Mouse (Mus musculus): ENCODE results near the gene Ccser2. TPM values are rescaled to one million over a fixed set of nuclear protein-coding genes. Genes with fewer than 3 reads are reported as not detected.

Gene Ccser2
- polyA plus RNA-seq, 1 experiment from 2014 or later: 30.1 TPM

DNA sequence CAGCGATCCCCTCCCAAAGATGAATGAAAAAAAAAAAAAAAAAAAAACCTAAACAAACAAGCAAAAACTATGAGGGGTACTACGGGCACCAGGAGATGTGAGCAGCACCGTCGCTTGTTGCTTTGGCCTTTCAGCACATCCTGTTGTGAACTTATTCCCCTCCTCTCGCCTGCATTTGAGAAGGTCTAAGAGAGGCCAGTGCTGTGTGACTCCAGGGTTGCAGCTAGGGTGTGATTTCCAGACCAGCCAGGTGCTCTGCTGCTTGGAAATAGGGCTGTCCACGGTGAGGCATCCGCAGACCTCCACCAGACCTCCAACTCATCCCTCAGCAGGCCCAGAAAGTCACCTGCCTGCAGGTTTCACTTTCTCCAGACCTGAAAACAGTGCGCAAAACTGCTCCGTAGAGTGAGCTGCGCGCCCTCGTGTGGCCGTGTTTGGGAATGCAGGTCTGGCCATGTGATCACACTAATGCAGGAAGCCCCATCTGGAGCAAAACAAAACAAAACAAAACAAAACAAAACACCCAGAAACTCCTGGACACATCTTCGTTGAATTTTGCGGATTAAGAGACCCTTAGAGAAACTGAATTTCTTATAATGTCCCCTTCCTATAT is 104.6 kb downstream of the Ccser2 start:
- WGBS: 23% methylated on average over 15 of the region's 15 CpGs
- H3K9ac ChIP-seq (ENCODE audit: low read depth, low read length): peak overlapping the region; percentile 50; the same call in 1 of the 2 replicates
- H3K4me1 ChIP-seq (ENCODE audit: control insufficient read depth, insufficient read depth, low read length): no peaks in the 10 kb centered on the region
- H3K4me3 ChIP-seq (ENCODE audit: low read length): peak overlapping the region; percentile 33
- H3K36me3 ChIP-seq (ENCODE audit: control insufficient read depth, insufficient read depth, low read length): no peaks in the 10 kb centered on the region
- no peaks in the 10 kb centered on the region for H3K27me3 ChIP-seq (replicated peaks; ENCODE audit: control insufficient read depth, insufficient read depth, low read length)
- ATAC-seq: peak; percentile 64
- H3K4me2 ChIP-seq (ENCODE audit: low read depth, low read length): peak overlapping the region; percentile 49; the same call in 1 of the 2 replicates
- no peaks in the 10 kb centered on the region for H3K9me3 ChIP-seq (ENCODE audit: control insufficient read depth, low read length)
- H3K27ac ChIP-seq (ENCODE audit: low read length): no peak overlapping the region

DNA sequence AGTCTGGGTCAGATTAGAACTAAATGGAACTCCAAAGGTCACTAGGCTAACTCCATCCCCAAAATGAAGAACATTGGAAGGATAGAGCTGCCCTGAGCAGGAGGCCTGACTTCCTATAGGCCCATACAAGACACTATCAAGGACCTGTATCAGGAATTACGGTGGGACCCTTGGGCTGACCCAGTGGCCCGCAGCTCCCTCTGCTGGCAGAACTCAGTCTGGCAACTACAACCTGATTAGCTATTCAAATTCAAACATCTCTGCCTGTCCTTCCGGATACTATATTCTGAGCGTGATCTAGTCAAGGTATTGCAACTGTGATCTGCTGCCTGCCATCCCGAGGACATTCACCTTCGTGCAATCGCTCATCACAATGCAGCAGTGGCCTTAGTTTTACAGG is 106.2 kb downstream of the Ccser2 start:
- WGBS: 29% methylated on average over 7 of the region's 7 CpGs
- H3K27ac ChIP-seq (ENCODE audit: low read length): no peak overlapping the region
- no peak for ATAC-seq
- H3K9ac ChIP-seq (ENCODE audit: low read depth, low read length): no peak overlapping the region
- H3K4me1 ChIP-seq (ENCODE audit: control insufficient read depth, insufficient read depth, low read length): no peaks in the 10 kb centered on the region
- no peaks in the 10 kb centered on the region for H3K9me3 ChIP-seq (ENCODE audit: control insufficient read depth, low read length)
- no peak overlapping the region for H3K4me2 ChIP-seq (ENCODE audit: low read depth, low read length)
- H3K27me3 ChIP-seq (replicated peaks; ENCODE audit: control insufficient read depth, insufficient read depth, low read length): no peaks in the 10 kb centered on the region
- H3K4me3 ChIP-seq (ENCODE audit: low read length): no peak overlapping the region
- H3K36me3 ChIP-seq (ENCODE audit: control insufficient read depth, insufficient read depth, low read length): no peaks in the 10 kb centered on the region

DNA sequence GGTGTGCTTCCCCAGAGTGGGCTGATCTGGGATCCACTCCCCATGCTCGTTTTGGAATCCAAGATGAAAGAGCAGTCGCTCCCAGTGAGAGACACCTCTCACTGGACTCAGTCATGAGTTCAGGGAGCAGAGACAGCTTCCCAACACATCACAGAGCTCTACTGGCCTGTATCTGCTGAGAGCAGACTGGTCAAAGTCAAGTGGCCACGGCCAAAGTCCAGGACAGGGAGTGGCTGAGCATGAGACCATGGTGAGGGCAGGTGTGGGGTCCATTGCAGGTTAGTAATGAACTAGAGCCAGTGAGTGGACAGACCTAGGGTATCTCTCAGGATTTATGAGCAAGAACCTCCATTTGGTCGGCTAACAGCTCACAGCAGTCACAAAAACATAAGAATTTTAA is 109.6 kb downstream of the Ccser2 start:
- WGBS: 74% methylated on average over 4 of the region's 4 CpGs
- no peaks in the 10 kb centered on the region for H3K36me3 ChIP-seq (ENCODE audit: control insufficient read depth, insufficient read depth, low read length)
- H3K4me1 ChIP-seq (ENCODE audit: control insufficient read depth, insufficient read depth, low read length): no peaks in the 10 kb centered on the region

DNA sequence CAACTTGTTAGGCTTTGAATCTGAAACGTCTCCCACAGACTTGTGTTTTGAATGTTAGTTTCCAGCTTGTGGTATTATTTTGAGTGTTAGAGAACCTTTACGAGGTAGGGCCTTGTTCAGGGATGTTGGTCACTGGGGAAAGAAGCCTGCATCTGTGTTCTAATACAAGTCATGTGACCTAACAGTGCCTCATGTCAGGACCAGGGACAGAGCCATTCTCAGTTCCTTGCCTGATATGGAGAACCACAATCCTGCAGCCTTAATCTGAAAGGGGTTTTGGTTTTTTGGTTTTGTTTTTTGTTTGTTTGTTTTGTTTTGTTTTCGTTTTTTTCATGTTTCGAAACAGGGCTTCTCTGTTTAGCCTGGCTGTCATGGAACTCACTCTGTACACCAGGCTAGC is 115.6 kb downstream of the Ccser2 start:
- Histone ChIP-seq H3K9me3 (ENCODE audit: control insufficient read depth, low read length) (no peaks in the 10 kb centered on the region), H3K27ac (ENCODE audit: low read length) (no peak overlapping the region), H3K9ac (ENCODE audit: low read depth, low read length) (no peak overlapping the region), H3K36me3 (ENCODE audit: control insufficient read depth, insufficient read depth, low read length) (no peaks in the 10 kb centered on the region), H3K4me1 (ENCODE audit: control insufficient read depth, insufficient read depth, low read length) (no peaks in the 10 kb centered on the region), H3K4me2 (ENCODE audit: low read depth, low read length) (no peak overlapping the region), H3K4me3 (ENCODE audit: low read length) (no peak overlapping the region), H3K27me3 (replicated peaks; ENCODE audit: control insufficient read depth, insufficient read depth, low read length) (no peaks in the 10 kb centered on the region)
- ATAC-seq: no peak
- WGBS: 63% methylated on average over 4 of the region's 4 CpGs

More for the DNA sequence above, 109.6 kb downstream of the Ccser2 start:
- H3K9ac ChIP-seq (ENCODE audit: low read depth, low read length): no peak overlapping the region
- no peak overlapping the region for H3K27ac ChIP-seq (ENCODE audit: low read length)
- no peak overlapping the region for H3K4me2 ChIP-seq (ENCODE audit: low read depth, low read length)
- no peaks in the 10 kb centered on the region for H3K27me3 ChIP-seq (replicated peaks; ENCODE audit: control insufficient read depth, insufficient read depth, low read length)
- H3K9me3 ChIP-seq (ENCODE audit: control insufficient read depth, low read length): no peaks in the 10 kb centered on the region
- ATAC-seq: 0 out of 2 replicates have a peak, but pooled peaks have one; percentile 21
- H3K4me3 ChIP-seq (ENCODE audit: low read length): no peak overlapping the region

DNA sequence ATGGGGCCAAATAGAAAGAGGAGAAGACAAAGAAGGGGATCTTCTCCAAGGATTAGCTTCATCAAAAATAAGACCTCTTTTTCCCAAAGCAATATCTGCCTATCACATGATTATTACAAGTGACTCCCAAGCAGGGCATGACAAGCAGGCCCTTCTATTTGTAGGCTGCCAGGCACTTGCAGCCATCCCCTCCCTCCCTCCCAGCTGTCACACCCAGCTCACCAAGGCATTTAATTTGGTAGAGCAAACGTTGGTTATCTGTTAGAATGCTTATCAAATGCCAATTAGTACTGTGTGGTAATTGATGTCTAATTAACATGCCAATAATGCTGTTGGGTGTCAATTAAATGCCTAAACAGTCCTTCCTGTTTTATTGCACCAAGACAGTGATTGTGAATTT is 119.7 kb downstream of the Ccser2 start:
- Histone ChIP-seq H3K4me2 (ENCODE audit: low read depth, low read length) (no peak overlapping the region), H3K27me3 (replicated peaks; ENCODE audit: control insufficient read depth, insufficient read depth, low read length) (no peaks in the 10 kb centered on the region), H3K4me1 (ENCODE audit: control insufficient read depth, insufficient read depth, low read length) (no peaks in the 10 kb centered on the region), H3K9me3 (ENCODE audit: control insufficient read depth, low read length) (no peaks in the 10 kb centered on the region), H3K36me3 (ENCODE audit: control insufficient read depth, insufficient read depth, low read length) (no peaks in the 10 kb centered on the region), H3K27ac (ENCODE audit: low read length) (no peak overlapping the region), H3K9ac (ENCODE audit: low read depth, low read length) (no peak overlapping the region), H3K4me3 (ENCODE audit: low read length) (no peak overlapping the region)
- WGBS: 6% methylated on average over 1 of the region's 1 CpGs
- no peak for ATAC-seq

Other genes with a start within 250 kb of the Ccser2 start
- not detected in 2 replicates for gene Rgr, start 80.2 kb upstream of the Ccser2 start, polyA plus RNA-seq (2015; fragmentation: Nextera tagmentation; extraction: Ambion mirVana)
- gene Lrit1, start 86.1 kb upstream of the Ccser2 start, polyA plus RNA-seq (2015; fragmentation: Nextera tagmentation; extraction: Ambion mirVana): not detected in 2 replicates
- gene Lrit2, start 99.2 kb upstream of the Ccser2 start, polyA plus RNA-seq (2015; fragmentation: Nextera tagmentation; extraction: Ambion mirVana): not detected in 2 replicates
- gene Cdhr1, start 129.6 kb upstream of the Ccser2 start, polyA plus RNA-seq (2015; fragmentation: Nextera tagmentation; extraction: Ambion mirVana): 0.22 and 0.39 TPM in 2 replicates
- gene 2610528A11Rik, start 145.2 kb upstream of the Ccser2 start, polyA plus RNA-seq (2015; fragmentation: Nextera tagmentation; extraction: Ambion mirVana): 77.3 and 81.4 TPM in 2 replicates
- gene Ghitm, start 166.5 kb upstream of the Ccser2 start, polyA plus RNA-seq (2015; fragmentation: Nextera tagmentation; extraction: Ambion mirVana): 332 and 334 TPM in 2 replicates

Data from intestine, embryonic 16.5 days (tissue).